Mouse (Mus musculus) spleen, adult 2 months (tissue): Measurements from ENCODE around the gene Gm17571.

Experiments
- CTCF ChIP-seq: fragments of 200-500 bp; IDR thresholded peaks from 2 replicates; pipeline ENCODE4 v1.5.1; 2011; ENCODE audit warnings: mild to moderate bottlenecking, inconsistent platforms; ENCODE audit not compliant: insufficient read depth, insufficient read length, insufficient replicate concordance; ENCODE audit errors: extremely low read depth
- POLR2A ChIP-seq: fragments of 200-500 bp; IDR thresholded peaks from 2 replicates; pipeline ENCODE4 v1.6.1; 2011; ENCODE audit warnings: low read depth, low read length, inconsistent platforms

DNA sequence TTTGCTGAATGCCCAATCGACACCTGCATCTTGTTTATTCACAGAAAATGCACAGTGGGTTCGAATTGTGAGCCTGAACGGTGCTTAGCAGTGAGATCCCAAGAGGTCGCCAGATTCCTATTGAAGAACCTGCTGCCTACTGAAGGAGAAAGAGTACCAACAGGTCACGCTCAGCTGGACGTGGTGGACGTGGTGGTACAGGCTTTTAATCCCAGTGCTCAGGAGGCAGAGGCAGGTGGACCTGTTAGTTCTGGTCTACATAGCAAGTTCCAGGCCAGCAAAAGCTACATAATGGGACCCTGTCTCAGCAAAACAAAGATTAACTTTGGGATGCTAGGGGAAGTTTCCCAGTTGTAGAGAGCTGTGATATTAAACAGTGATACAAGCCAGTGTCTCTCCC lies 21.2 kb upstream of the Gm17571 start:
- TF ChIP-seq CTCF (no peak), POLR2A (no peak)
